Mouse (Mus musculus) kidney, embryonic 16.5 days (tissue): ENCODE measurements around the gene Gm10840. TPM values are rescaled to one million over a fixed set of nuclear protein-coding genes. Genes with fewer than 3 reads are reported as not detected.

Source experiments
- polyA plus RNA-seq: library from polyadenylated mRNA; unstranded; fragments of >200 nt; fragmentation: Nextera tagmentation; extraction: Ambion mirVana; gene quantifications from 2 replicates; pipeline ENCODE4 v1.2.1, GENCODE M21; 2015

Gm10840 gene
- polyA plus RNA-seq, 1 experiment from 2014 or later = not detected

Other genes with a start within 250 kb of the Gm10840 start
- 33.9 and 37.3 TPM in 2 replicates for gene Cyb561, start 207.5 kb upstream of the Gm10840 start, polyA plus RNA-seq
- 17.5 and 18.6 TPM in 2 replicates for gene Ace, start 192.9 kb upstream of the Gm10840 start, polyA plus RNA-seq
- not detected in 2 replicates for gene Ace3, start 166.2 kb upstream of the Gm10840 start, polyA plus RNA-seq
- gene Kcnh6, start 152.7 kb upstream of the Gm10840 start, polyA plus RNA-seq = 0.19 and 0.25 TPM in 2 replicates
- gene Dcaf7, start 124.0 kb upstream of the Gm10840 start, polyA plus RNA-seq = 73.6 and 74.7 TPM in 2 replicates
- gene Taco1, start 94.8 kb upstream of the Gm10840 start, polyA plus RNA-seq = 13.0 and 13.2 TPM in 2 replicates
- 12.7 and 22.6 TPM in 2 replicates for gene Map3k3, start 76.2 kb upstream of the Gm10840 start, polyA plus RNA-seq
- gene Limd2, start within 50 bp of the Gm10840 start, polyA plus RNA-seq = 207 and 214 TPM in 2 replicates
- gene Strada, start 41.3 kb downstream of the Gm10840 start, polyA plus RNA-seq = 32.1 and 33.3 TPM in 2 replicates
- 96.0 and 101 TPM in 2 replicates for gene Ccdc47, start 55.5 kb downstream of the Gm10840 start, polyA plus RNA-seq
- gene Ddx42, start 56.1 kb downstream of the Gm10840 start, polyA plus RNA-seq = 81.5 and 88.1 TPM in 2 replicates
- gene Ftsj3, start 95.2 kb downstream of the Gm10840 start, polyA plus RNA-seq = 60.5 and 60.7 TPM in 2 replicates
- gene Psmc5, start 95.3 kb downstream of the Gm10840 start, polyA plus RNA-seq = 312 and 314 TPM in 2 replicates
- gene Smarcd2, start 112.1 kb downstream of the Gm10840 start, polyA plus RNA-seq = 55.0 and 59.0 TPM in 2 replicates
- 0.81 and 1.0 TPM in 2 replicates for gene Tcam1, start 115.8 kb downstream of the Gm10840 start, polyA plus RNA-seq
- not detected in 2 replicates for gene Gh, start 141.0 kb downstream of the Gm10840 start, polyA plus RNA-seq
- 6.9 and 7.2 TPM in 2 replicates for gene Cd79b, start 153.9 kb downstream of the Gm10840 start, polyA plus RNA-seq
- 0.41 and 0.47 TPM in 2 replicates for gene Scn4a, start 192.4 kb downstream of the Gm10840 start, polyA plus RNA-seq
- 0.36 and 0.39 TPM in 2 replicates for gene Prr29, start 204.6 kb downstream of the Gm10840 start, polyA plus RNA-seq
- 87.8 and 95.9 TPM in 2 replicates for gene Icam2, start 227.2 kb downstream of the Gm10840 start, polyA plus RNA-seq